Mouse (Mus musculus): Measurements from ENCODE around the gene Ankrd27. TPM values are rescaled to one million over a fixed set of nuclear protein-coding genes. Genes with fewer than 3 reads are reported as not detected.
"Not testable (repeated sequence)": the region's sequence is repeated elsewhere in the genome, so short reads cannot be mapped to it uniquely, and the experiment has no call there.

Gene Ankrd27
- total RNA-seq (2021): 10 to 100 TPM; 40.1 to 46.4 TPM
- long read RNA-seq, full-length matches to known transcripts: 14 of 24 reads
- long read RNA-seq, partial matches to known transcripts: 7 of 24 reads
- long read RNA-seq, other reads (novel, unspliced or antisense): 3 of 24 reads

DNA sequence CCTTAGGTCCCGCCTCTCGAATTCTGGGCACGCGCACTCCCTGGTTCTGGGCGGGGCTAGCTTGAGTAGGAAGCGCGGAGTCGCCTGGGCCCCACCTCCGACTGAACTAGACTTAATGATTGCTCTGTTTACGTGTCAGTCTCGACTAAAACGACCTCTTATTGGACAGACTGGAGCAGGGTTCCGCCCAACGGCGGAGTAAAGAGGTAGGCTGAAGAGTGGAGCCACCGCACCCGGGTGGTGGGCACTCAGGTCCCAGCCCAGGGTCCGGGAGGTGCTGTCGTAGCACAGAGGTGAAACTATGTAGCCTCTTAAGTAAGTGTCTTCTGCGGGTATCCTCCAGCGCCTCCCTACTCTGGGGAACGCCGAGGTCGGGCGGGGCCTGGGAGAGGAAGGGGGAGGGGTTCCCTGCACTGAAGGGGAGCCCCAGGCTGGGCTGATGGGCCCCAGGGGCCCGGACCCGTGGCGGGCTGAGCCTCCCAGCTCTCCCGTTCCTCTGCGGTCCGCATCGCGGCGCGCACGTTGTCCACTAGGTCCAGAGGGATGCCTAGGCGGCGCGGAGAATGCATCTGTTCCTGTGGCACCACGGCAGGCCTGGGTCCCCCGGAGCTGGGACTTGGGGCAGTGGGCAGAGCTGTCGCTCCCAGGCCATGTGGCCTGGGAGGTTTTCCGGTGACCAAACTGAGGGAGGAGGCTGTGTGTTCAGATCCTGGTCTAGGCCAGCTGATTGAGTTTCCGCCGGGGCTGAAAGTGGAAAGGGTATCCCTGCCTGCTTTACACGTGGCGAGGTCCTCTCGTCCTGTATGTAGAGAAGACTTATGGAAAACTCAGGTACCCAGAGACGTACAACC lies at the start of gene Ankrd27:
TSS of gene Ankrd27 (plus strand) at position 190 of the 851 bp plus-strand sequence.
- peak; percentile 97 to 98 for DNase-seq (ENCODE audit: low spot score in 2 of 2)

DNA sequence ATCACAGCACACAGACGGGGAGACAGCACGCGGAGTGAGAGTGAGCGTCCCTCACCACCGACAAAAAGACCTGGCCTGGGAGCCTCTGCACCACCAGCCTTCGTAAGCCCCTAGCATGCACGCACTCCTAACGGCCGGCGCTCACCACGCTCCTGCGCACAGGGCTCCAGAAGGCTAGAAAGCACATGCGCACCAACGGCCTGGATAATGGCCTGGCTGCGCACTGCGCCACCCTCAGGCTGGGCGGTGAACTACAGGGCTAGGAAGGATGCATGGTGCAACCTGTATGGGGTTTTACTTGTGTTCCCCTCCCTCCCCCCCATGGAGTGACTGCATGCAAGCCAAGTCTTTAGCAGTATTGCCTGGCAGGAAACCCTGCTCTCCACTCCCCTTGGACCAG lies 48.5 kb upstream of the Ankrd27 start, which contains the start of gene Tdrd12:
TSS of gene Tdrd12 (minus strand) at position 184 of the 400 bp plus-strand sequence.
- DNase-seq (ENCODE audit: low spot score in 2 of 2): no peak

DNA sequence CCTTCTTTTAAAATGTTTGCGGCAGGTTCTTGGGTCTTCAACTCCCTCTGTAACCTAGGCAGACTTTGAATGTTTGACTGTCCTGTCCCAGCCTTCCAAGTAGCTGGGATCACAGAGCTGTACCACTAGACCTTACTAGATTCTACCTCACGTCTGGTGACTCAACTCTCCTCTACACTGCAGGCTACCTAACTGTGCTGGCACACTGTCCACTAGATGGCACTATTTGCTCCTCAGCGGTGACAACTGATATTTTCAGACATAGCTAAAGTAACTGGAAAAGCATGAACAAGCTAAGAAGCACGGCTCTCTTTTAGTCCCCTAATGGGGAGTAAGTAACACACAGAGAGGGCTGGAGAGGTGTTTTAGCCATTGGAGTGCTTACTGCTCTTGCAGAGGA lies 40.2 kb upstream of the Ankrd27 start:
- peak; percentile 64 to 69 for DNase-seq (ENCODE audit: low spot score in 2 of 2)

DNA sequence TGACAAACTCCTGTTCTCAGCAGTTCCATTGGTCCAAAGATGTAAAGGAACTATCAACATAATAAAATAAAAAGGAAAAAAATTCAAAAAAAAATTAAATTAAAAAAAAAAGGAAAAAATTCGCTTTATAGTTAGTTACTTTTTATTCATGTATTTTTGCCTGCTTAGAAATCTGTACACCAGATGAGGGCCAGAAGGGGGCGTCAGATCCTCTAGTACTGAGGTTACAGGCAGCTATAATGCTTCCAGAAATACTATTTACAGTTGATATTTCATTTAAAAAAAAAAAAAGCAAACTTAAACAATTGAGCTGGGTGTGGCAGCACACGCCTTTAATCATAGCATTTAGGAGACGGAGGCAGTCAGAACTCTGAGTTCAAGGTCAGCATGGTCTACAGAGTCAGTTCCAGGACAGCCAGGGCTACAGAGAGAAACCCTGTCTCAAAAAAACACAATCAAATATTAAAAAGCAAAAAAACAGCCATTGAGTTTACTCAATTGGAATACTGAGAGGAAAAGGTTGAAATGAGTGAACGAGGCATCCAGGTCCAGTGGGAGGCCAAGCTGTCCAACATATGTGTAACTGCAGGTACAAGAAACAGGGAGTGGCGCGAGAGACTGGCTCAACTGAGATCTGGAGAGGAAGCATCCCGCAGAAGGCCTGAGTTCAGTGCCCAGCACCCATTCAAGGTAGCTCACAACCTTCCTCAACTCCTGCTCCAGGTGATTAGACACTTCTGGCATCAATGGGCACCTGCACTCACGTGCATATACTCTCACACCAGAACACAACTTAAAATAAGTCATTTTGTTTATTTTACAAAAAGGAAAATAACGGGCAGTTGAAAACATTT lies 32.1 kb upstream of the Ankrd27 start:
- DNase-seq (ENCODE audit: low spot score in 2 of 2): peak; percentile 36 to 51

DNA sequence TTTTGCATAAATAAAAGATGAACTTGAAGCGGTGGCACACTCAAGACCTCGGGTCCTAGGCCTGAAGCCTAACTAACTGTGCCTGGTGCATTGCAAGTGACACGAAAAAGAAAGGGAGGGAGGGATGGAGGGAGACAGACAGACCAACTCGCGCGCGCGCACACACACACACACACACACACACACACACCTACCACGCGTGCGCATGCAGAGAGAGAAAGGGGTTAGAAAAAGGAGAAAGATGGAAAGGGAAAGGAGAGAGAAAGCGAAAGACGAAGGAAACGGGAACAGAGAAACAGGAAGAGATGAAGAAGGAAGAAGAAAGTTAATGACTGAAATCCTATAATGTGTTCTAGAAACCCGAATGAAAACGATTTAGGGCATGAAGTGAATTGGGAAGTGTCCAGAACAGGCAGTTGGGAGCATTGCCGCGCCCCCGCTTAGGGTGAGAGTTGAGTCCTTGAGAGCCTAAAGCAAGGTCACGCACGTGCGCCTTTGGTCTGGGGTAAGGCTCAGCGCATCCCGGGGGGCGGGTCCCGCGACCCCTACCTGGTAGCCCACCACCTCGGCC lies 31.4 kb upstream of the Ankrd27 start:
- DNase-seq (ENCODE audit: low spot score in 2 of 2): peak; percentile 43 to 49

DNA sequence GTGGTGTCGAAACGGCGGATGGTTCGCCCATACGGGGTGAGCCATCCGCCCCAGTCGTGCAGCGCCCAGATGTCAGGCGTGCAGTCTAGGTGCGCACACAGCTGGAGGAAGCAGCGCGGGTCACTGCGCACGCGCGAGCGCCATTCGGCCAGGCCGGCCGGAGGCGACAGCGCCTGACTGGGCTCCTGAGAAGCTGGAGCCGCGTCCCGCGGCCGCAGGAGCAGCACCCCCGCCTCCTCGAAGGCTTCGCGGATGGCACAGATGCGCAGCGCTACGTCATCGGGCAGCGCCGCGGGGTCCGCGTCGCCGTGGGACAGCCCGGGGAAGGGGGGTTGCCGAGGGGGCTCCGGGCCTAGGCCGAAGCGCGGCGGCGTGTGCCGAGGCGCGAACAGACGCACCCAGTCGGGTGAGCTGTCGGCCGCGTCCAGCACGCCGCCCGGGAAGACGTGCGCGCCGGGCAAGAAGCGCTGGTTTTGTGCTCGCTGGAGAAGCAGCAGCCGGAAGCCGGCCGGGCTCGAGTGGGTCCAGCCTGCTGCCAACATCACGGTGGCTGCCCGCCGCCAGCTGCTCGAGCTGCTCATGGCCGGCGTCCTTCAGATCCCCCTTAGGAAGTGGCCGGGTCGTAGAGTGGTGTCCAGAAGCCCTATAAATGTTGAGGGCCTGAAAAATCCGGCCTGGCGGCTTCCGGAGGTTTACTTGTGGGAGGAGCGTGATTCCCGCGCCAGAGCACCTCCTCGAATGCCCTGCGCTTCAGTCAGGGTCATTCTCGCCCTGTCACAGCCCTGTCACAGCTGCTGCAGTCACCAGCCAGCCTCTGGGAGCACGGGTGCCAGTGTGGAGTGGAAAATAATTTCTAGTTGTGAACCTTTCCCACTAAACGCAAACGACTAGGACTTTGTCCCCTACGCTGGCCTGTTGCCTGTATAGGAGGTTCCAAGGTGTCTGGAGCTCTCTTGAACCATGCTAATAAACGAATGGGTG lies 30.5 kb upstream of the Ankrd27 start:
- peak; percentile 91 to 93 for DNase-seq (ENCODE audit: low spot score in 2 of 2)

DNA sequence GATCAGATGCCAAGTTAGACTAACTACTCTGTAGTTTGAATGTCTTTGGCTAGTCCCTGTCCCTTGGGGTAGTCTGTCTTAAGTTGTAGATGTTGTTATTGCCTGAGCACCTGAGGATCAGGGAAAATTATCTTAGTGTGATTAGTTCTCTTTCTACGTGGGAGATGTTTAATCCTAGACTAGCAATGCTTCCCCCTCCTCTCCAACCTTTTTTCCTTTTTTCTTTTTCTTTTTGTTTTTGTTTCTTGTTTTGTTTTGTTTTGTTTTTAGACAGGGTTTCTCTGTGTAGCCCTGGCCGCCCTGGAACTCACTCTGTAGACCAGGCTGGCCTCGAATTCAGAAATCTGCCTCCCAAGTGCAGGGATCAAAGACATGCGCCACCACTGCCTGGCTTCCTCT lies 29.8 kb upstream of the Ankrd27 start, which contains the start of gene Nudt19:
TSS of gene Nudt19 (minus strand) at position 100 of the 399 bp plus-strand sequence.
- DNase-seq (ENCODE audit: low spot score in 2 of 2): no peak

DNA sequence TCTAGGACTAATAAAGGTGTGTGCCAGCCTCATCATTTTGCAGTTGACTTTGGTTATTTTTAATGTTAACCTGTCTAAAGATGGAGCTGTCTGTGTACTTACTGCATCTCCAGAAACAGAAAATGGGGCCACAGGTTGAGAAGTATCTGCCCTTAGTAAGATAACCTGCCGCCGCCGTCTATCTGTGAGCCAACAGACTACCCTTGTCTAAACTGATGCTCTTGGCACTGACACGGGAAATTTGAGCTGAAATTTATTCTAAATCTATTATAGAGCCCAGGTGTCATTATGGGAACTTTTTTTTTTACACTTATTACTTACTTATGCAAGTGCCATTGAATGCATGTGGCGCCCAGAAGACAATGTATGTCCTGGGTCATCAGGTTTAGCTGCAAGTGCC lies 29.1 kb upstream of the Ankrd27 start:
- DNase-seq (ENCODE audit: low spot score in 2 of 2): no peak

DNA sequence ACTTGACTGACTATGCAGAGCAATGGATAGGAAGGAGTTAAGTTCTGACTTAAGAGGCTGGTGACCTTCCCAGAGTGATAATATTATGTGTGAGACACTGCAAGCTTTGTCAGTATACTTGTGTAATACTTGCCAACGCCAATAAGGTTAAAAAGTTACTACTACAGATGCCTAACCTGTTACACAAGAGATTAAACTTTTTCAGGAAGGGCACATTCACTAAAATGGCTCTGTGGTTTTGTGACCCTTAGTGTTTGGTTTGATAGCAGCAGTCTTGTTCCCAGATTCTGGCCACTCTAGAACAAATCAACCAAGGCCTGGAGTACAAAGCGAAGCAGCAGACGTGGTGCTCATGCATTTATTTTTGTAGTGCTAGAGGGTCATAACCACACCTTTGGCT lies 28.5 kb upstream of the Ankrd27 start:
- no peak for DNase-seq (ENCODE audit: low spot score in 2 of 2)

DNA sequence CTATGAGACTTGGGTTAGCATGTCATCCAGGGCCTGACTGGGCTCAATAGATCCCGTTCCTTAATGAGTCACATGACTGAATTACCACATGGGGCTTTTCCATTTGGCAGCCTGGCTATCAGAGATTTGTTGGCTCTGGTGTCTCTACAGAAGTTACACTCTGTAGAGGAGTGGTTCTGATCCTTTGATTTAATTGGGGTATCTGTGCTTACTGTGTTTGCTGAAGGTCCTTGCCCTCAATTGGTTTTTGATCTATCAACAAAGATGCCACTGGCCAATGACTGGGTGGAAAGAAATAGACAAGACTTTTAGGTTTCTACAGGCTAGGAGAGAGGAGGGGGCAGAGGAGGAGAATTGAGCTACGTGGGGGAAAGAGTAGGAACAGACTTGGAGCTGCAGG lies 27.4 kb upstream of the Ankrd27 start:
- no peak for DNase-seq (ENCODE audit: low spot score in 2 of 2)

DNA sequence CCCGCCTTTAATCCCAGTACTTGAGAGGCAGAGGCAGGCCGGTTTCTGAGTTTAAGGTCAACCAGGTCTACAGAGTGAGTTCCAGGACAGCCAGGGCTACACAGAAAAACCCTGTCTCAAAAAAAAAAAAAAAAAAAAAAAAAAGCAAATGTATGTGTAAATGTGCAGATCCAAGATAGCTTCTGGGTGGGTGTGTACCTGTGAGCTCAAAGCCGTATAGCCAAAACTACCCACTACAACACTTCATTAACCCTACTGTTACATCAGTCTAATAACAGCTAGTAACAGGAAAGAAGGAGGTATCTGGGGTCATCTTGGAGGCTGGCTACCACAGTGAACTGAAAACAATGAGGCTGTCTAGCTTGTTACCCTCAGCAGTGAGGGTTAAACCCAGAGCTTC lies 26.2 kb upstream of the Ankrd27 start:
- no peak for DNase-seq (ENCODE audit: low spot score in 2 of 2)

DNA sequence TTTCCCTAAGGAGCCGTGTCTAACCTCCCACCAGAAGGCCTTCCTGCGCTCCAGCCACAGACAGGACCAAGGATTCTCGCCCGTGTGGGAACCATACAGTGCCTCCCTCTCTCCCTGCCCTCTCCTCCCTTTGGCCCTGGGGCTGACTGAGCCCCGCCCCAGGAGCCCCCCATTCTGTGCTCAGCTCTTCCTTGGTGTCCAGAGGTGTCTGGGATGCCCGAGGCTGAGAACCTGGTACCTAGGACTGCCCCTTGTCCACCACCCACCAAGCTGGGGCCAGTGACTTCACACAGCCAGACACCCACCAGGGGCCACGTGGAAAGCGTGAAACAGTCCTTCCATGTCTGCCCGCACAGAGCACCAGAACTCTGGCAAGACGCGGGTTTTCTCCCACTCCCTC lies 23.0 kb upstream of the Ankrd27 start:
- DNase-seq (ENCODE audit: low spot score in 2 of 2): no peak

DNA sequence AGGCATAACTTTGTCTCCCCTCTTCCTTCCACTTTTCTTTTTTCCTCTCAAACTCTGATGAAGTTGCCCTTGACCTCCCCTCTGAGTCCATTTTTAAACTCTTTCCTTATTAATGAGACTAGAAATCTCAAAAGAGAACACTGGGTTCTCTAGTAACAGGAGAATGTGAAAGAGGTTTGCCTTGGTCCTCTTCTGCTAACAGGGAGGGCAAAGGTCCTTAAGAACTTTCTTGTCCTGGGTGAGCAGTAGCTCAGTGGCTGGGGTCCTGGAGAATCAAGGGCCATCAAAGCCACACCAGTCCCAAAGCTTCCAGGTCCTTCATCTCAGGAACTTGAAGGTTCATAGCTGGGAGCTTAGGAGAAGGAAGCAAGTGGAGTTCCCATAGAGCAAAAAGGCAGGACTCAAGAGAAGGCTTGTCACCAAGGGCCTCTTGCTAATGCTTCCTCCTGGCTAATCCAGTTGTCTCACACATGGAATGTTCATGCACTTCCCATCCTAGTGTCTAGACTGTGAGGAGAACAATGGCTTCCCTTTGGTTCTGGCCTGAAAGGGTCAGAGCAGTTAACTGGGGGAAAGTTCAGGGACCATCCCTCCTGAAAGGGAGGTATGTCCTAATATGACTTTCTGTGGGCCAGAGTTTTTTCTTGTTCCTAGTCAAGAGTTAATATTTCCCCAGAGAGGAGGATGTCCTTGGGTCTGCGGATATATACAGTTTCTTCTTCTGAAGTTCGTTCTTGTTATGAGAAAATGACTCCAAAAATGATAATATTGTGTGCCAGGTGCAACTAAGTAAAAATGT lies 21.8 kb upstream of the Ankrd27 start:
- no peak for DNase-seq (ENCODE audit: low spot score in 2 of 2)

DNA sequence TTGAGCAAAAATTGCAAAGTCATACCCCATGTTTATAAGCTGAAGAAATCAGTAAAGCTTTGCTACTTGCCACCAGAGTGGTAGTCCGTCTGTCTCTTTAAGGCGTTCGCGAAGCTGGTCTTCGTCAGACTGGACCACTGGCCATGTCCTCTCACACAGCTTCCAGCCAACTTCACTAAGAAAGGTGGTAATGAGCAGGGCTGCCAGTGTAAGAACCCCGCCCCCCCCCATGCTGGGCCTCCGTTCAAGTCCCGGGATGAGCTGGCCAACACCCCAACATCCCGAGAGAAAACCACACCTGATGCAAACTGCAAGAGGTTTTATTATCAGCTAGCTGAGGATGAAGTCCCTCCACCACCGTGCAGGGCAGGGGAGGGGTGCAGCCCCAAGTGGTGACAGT lies 21.2 kb upstream of the Ankrd27 start:
- not testable (repeated sequence) for DNase-seq (ENCODE audit: low spot score in 2 of 2)

DNA sequence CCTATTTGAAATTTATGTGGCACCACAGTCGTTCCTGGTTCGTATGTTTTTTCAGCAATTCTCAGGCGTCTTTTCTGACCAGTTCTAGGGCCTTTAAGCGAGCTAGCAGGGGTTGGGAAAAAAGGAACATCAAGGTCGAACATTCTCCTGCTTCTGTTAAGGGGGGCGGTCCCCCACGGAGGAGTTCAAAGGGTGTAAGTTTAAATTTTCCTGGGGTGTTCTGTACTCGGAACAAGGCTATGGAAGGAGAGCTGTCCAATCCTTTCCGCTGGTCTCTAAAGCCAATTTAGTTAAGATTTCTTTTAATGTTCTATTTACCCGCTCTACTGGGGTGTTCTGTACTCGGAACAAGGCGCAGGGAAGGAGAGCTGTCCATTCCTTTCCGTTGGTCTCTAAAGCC lies 20.1 kb upstream of the Ankrd27 start:
- not testable (repeated sequence) for DNase-seq (ENCODE audit: low spot score in 2 of 2)

DNA sequence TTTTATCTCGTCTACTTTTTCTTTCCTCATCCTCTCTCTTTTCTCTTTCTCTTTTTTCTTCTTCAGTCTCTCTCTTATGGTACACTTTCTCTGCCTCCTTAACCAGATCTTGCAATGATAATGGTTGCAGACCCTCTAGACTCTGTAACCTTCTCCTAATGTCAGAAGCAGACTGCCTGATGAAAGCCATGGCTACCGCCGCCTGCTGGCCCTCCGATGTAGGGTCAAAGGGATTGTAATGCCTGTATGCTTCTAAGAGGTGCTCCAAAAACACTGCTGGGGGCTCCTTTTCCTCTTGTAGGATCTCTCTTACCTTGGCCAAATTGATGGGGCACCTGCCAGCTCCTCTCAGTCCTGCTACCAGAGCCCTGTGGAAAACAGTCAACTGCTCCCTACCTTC lies 16.3 kb upstream of the Ankrd27 start:
- DNase-seq (ENCODE audit: low spot score in 2 of 2): not testable (repeated sequence)

DNA sequence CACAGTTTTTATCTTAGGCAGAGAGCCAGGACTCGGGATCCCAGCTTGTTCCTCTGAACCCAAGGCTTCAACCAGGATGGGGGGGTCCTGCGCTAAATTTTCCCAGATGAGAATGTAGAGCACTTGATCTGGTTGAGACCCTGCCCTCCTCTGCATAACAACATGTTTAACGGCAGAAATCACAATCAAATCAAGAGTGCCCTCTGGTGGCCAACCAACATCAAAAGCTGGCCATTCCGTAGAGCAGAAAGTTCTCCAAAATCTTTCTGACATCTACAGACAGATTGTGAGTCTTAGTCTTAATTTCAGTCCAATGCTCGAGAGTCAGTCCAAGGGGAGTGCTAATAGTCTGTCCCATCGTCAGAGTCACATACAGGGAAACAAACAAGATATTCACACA lies 15.2 kb upstream of the Ankrd27 start:
- not testable (repeated sequence) for DNase-seq (ENCODE audit: low spot score in 2 of 2)

DNA sequence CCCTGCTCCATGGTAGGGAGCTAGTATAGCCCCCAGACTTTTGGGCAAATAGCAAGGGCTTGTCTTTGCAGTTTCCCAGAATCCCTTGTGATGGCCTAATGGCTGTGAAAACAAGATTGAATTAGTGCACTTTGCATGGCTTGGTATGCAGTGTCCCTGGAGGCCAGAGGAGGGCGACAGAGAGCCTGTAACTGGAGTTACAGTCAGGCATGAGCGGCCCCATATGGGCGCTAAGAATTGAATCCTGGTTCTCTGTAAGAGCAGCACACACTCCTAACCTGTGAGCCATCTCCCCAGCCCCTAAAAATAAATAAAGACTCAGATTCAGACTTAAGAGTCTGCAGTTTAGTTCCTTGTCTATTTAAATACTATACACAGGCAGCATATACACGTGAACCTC lies 6.2 kb upstream of the Ankrd27 start:
- DNase-seq (ENCODE audit: low spot score in 2 of 2): peak in 1 of 2 experiments; percentile 37

DNA sequence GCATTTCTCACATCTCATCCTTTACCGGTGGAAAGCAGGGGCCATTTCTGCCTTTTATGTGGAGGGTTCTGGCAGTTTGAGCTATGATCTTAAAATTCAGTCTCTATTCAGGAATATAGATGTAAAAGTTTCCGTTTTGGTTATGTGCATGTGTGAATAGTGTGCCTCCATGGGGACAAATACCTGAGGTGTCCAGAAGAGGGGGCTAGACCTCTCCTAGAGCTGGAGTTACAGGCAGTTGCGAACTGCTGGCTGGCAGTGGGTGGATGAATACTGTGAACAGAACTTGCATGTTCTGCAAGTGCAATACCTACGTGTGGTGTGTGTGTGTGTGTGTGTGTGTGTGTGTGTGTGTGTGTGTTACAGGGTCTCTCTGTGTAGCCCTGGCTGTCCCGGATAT lies 3.3 kb upstream of the Ankrd27 start:
- DNase-seq (ENCODE audit: low spot score in 2 of 2): no peak
